Mouse (Mus musculus) cerebellum, postnatal 10 days (tissue): ENCODE data around the gene Ccl4.

Experiments
- DNase-seq, 2 experiments: peaks; one replicate each; pipeline ENCODE4 v3.0.0; 2021; ENCODE audit warnings: mixed read lengths in 2 of 2

The Ccl4 gene

GRCm38 (mm10) chr11:83662204-83662603, at the start of gene Ccl4:
TSS of gene Ccl4 (plus strand) at chr11:83662584.
- DNase-seq: no peak

- DNase-seq: no peak
Observed at GRCm38 (mm10) chr11:83616586-83616985, 45.8 kb upstream of the Ccl4 start.

GRCm38 (mm10) chr11:83618238-83618637, 44.1 kb upstream of the Ccl4 start:
- no peak for DNase-seq

GRCm38 (mm10) chr11:83619037-83619436, 43.3 kb upstream of the Ccl4 start:
- no peak for DNase-seq

- no peak for DNase-seq
Observed at GRCm38 (mm10) chr11:83623586-83623985, 38.8 kb upstream of the Ccl4 start.

- DNase-seq: no peak
Observed at GRCm38 (mm10) chr11:83628808-83629207, 33.6 kb upstream of the Ccl4 start.

GRCm38 (mm10) chr11:83630630-83631029, 31.8 kb upstream of the Ccl4 start:
- no peak for DNase-seq

GRCm38 (mm10) chr11:83631065-83631464, 31.3 kb upstream of the Ccl4 start:
- DNase-seq: no peak

GRCm38 (mm10) chr11:83632744-83633143, 29.6 kb upstream of the Ccl4 start:
- peak; percentile 56 to 70 for DNase-seq

- peak; percentile 40 to 44 for DNase-seq
Observed at GRCm38 (mm10) chr11:83634425-83634824, 28.0 kb upstream of the Ccl4 start.

- DNase-seq: no peak
Observed at GRCm38 (mm10) chr11:83634898-83635297, 27.5 kb upstream of the Ccl4 start.

GRCm38 (mm10) chr11:83636742-83637235, 25.6 kb upstream of the Ccl4 start:
- DNase-seq: no peak

GRCm38 (mm10) chr11:83638934-83639333, 23.4 kb upstream of the Ccl4 start:
- DNase-seq: no peak

GRCm38 (mm10) chr11:83639533-83639932, 22.9 kb upstream of the Ccl4 start:
- DNase-seq: no peak

GRCm38 (mm10) chr11:83640141-83640540, 22.2 kb upstream of the Ccl4 start:
- no peak for DNase-seq

GRCm38 (mm10) chr11:83641216-83641615, 21.2 kb upstream of the Ccl4 start:
- DNase-seq: no peak

- no peak for DNase-seq
Observed at GRCm38 (mm10) chr11:83645521-83645920, 16.9 kb upstream of the Ccl4 start, which contains the start of gene Rpl9-ps1. TSS of gene Rpl9-ps1 (minus strand) at chr11:83645621.

GRCm38 (mm10) chr11:83646356-83647149, 15.8 kb upstream of the Ccl4 start:
- DNase-seq: no peak

GRCm38 (mm10) chr11:83649305-83649841, 13.0 kb upstream of the Ccl4 start, which contains the start of gene Ccl3:
TSS of gene Ccl3 (minus strand) at chr11:83649355.
- DNase-seq: no peak

GRCm38 (mm10) chr11:83654606-83655005, 7.8 kb upstream of the Ccl4 start:
- DNase-seq: no peak

- DNase-seq: no peak
Observed at GRCm38 (mm10) chr11:83657508-83657907, 4.9 kb upstream of the Ccl4 start.

GRCm38 (mm10) chr11:83658797-83659196, 3.6 kb upstream of the Ccl4 start:
- no peak for DNase-seq

GRCm38 (mm10) chr11:83663532-83663931, 1.1 kb downstream of the Ccl4 start:
- DNase-seq: no peak

GRCm38 (mm10) chr11:83671743-83672142, 9.4 kb downstream of the Ccl4 start:
- DNase-seq: peak in 1 of 2 experiments; percentile 5
